Mouse (Mus musculus) liver, embryonic 15.5 days (tissue): ENCODE results near the gene Dach1. TPM values are rescaled to one million over a fixed set of nuclear protein-coding genes. Genes with fewer than 3 reads are reported as not detected.

ENCODE experiments used
- ATAC-seq: fragments of 200-750 bp; cut with Nextera tagmentation; 2 replicates; pipeline ENCODE4 v1.8.0; 2017; ENCODE audit warnings: moderate number of reproducible peaks, mild to moderate bottlenecking, moderate library complexity; ENCODE audit not compliant: insufficient read depth
- H3K27ac ChIP-seq: fragments of 300-500 bp; sonication (generic); replicated peaks from 2 replicates; pipeline ENCODE4 v1.5.1; 2015; ENCODE audit warnings: mild to moderate bottlenecking, inconsistent platforms
- H3K27me3 ChIP-seq: fragments of 300-500 bp; sonication (generic); 2 replicates; pipeline ENCODE4 v1.6.1; 2015; ENCODE audit warnings: mild to moderate bottlenecking, inconsistent platforms
- H3K36me3 ChIP-seq: fragments of 300-500 bp; sonication (generic); replicated peaks from 2 replicates; pipeline ENCODE4 v1.6.1; 2015; ENCODE audit warnings: moderate library complexity, mild to moderate bottlenecking, inconsistent platforms
- H3K4me1 ChIP-seq: fragments of 300-500 bp; sonication (generic); replicated peaks from 2 replicates; pipeline ENCODE4 v1.6.1; 2015; ENCODE audit warnings: inconsistent platforms
- H3K4me2 ChIP-seq: fragments of 300-500 bp; sonication (generic); 2 replicates; pipeline ENCODE4 v1.6.1; 2015; ENCODE audit warnings: moderate library complexity, mild to moderate bottlenecking, inconsistent platforms
- H3K4me3 ChIP-seq: fragments of 300-500 bp; sonication (generic); replicated peaks from 2 replicates; pipeline ENCODE4 v1.5.1; 2015; ENCODE audit warnings: mild to moderate bottlenecking, inconsistent platforms
- H3K9ac ChIP-seq: fragments of 300-500 bp; sonication (generic); 2 replicates; pipeline ENCODE4 v1.6.1; 2015; ENCODE audit warnings: moderate library complexity, mild to moderate bottlenecking, inconsistent platforms
- H3K9me3 ChIP-seq: fragments of 300-500 bp; sonication (generic); replicated peaks from 2 replicates; pipeline ENCODE4 v1.6.1; 2016; ENCODE audit warnings: inconsistent platforms
- WGBS: fragments of 180-500 bp; shearing (Covaris S2); methylation state at CpG from one replicate; pipeline ENCODE4 v1.1.7; 2015; ENCODE audit warnings: mixed read lengths; ENCODE audit not compliant: insufficient replicate concordance; 5-methylcytosine and 5-hydroxymethylcytosine counted together
- polyA plus RNA-seq: library from polyadenylated mRNA; unstranded; fragments of >200 nt; fragmentation: Nextera tagmentation; extraction: Ambion mirVana; gene quantifications from 2 replicates; pipeline ENCODE4 v1.2.1, GENCODE M21; 2015

The Dach1 gene
- polyA plus RNA-seq, 1 experiment from 2014 or later, result 0.23 TPM

DNA sequence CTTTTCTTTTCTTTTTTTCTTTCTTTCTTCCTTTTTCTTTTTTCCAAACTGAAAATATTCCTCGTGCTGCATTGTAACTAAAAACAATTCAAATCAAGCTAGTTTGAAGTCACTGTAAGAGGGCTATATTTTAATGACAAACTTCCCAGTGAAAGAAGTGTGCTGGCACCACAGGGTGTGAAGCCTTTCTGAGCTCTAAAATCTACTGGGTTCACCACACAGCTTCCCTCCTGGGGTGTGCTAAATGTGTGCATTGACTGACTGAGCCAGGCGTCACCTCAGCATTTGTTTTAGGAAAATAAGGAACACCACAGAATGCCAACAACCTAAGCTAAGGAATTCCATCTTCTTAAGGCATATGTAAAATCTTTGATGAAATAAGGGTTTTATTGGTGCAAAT, 224.1 kb downstream of the Dach1 start:
- Histone ChIP-seq H3K27ac (no peak overlapping the region), H3K4me2 (no peak overlapping the region), H3K9ac (no peak overlapping the region), H3K36me3 (no peaks in the 10 kb centered on the region), H3K4me1 (no peaks in the 10 kb centered on the region), H3K9me3 (no peaks in the 10 kb centered on the region), H3K27me3 (no peaks in the 10 kb centered on the region), H3K4me3 (no peak overlapping the region)
- ATAC-seq, result no peak
- WGBS, result 31% methylated on average over 2 of the region's 2 CpGs

DNA sequence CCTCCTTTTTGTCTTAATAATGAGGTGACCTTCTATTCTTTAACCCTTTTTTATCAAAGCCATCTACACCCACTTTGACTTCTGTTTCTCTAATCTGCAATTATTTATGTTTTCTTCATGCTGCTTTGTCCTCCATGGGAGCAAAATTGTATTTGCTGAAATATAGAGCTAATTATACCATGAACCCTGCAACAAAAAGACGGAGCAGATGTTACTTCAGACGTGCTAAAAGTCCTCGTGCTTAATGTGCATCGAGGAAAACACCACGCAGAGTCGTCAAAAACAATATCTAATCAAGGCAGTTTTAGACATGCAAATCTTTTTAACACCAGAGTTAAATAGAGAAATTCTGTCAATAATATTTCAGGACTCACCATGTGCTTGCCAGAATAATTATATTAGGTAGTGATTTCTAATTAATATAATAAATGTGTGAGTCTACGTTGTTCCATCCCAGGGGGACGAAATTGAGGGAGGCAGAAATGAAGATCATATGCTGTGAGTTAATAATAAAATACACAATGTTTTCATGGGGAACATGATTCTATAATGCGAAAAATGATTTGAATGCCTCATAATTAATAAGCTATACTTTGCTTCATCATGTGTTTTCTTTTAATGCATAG, 224.8 kb downstream of the Dach1 start:
- H3K4me1 ChIP-seq, result no peaks in the 10 kb centered on the region
- H3K4me2 ChIP-seq, result no peak overlapping the region
- WGBS, result 69% methylated on average over 9 of the region's 9 CpGs
- H3K9me3 ChIP-seq, result no peaks in the 10 kb centered on the region
- no peak overlapping the region for H3K9ac ChIP-seq
- no peaks in the 10 kb centered on the region for H3K27me3 ChIP-seq
- no peak for ATAC-seq
- no peaks in the 10 kb centered on the region for H3K36me3 ChIP-seq
- no peak overlapping the region for H3K27ac ChIP-seq
- H3K4me3 ChIP-seq, result no peak overlapping the region

DNA sequence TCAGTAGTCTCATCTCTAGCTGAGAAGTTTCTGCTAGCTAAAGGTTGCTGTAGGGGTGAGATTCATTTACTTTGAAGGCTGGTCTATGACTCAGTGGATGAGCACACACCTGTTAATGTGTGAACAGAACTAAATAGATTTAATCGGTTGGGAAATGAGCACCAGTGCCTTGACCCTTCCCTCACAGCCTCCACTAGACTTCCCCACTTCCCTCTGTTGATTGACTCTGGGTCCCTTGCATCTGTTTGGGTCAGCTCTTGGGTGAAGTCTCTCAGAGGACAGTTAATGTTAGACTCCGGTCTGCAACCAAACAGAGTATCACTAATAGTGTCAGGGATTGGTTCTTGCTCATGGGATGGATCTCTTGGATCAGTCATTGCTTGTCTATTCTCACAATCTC, 227.2 kb downstream of the Dach1 start:
- Histone ChIP-seq H3K4me1 (no peaks in the 10 kb centered on the region), H3K9ac (no peak overlapping the region), H3K36me3 (no peaks in the 10 kb centered on the region), H3K27me3 (no peaks in the 10 kb centered on the region), H3K27ac (no peak overlapping the region), H3K4me3 (no peak overlapping the region), H3K4me2 (no peak overlapping the region), H3K9me3 (no peaks in the 10 kb centered on the region)
- WGBS, result 74% methylated on average over 2 of the region's 2 CpGs
- no peak for ATAC-seq

GRCm38 (mm10) chr14:97896622-97897021, 272.9 kb downstream of the Dach1 start:
- Histone ChIP-seq H3K4me1 (no peaks in the 10 kb centered on the region), H3K27ac (no peak overlapping the region), H3K9ac (no peak overlapping the region), H3K9me3 (no peaks in the 10 kb centered on the region), H3K4me2 (no peak overlapping the region), H3K27me3 (no peaks in the 10 kb centered on the region), H3K36me3 (no peaks in the 10 kb centered on the region), H3K4me3 (no peak overlapping the region)
- ATAC-seq, result no peak
- WGBS, result 57% methylated on average over 3 of the region's 3 CpGs

DNA sequence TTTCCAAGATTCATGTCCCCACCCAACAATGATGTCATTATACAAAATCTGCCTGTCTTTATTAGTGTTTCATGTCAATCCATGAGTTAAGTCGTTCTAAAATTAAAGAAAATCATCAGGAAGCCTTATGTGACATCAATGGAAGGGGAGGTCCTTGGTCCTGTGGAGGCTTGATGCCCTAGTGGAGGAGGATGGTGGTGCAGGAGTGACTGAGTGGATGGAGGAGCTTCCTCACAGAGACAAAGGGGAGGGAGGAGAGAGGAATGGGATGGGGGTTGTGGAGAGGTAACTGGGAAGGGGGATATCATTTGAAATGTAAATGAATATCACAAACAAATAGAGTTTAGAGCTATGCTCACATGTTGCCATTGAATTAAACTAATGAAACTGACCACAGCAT, 287.6 kb downstream of the Dach1 start:
- Histone ChIP-seq H3K4me2 (no peak overlapping the region), H3K27ac (no peak overlapping the region), H3K4me1 (no peaks in the 10 kb centered on the region), H3K36me3 (no peaks in the 10 kb centered on the region), H3K9ac (no peak overlapping the region), H3K27me3 (no peaks in the 10 kb centered on the region), H3K9me3 (no peaks in the 10 kb centered on the region), H3K4me3 (no peak overlapping the region)
- ATAC-seq, result no peak
- WGBS, result 21% methylated on average over 1 of the region's 1 CpGs

DNA sequence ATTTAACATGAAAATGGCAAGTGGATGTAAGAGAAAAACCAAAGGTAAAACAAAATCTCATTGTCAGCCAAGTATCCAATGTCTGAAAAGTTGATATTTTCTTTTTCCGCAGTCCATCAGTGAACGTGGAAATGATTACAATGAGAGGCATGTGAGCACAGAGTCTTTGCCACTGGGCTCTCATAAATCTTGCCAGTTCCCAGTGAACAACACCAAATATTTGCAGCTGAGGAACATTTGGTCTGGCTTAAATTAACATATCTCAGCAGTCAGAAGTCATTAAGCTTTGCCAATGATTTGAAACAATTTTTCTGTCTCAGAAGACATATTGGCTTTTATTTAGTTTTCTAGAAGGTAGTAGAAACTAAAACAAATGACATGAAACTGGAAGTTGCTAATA, 298.6 kb downstream of the Dach1 start:
- no peak for ATAC-seq
- Histone ChIP-seq H3K9me3 (no peaks in the 10 kb centered on the region), H3K4me1 (no peaks in the 10 kb centered on the region), H3K4me3 (no peak overlapping the region), H3K27me3 (no peaks in the 10 kb centered on the region), H3K9ac (no peak overlapping the region), H3K4me2 (no peak overlapping the region), H3K27ac (no peak overlapping the region), H3K36me3 (no peaks in the 10 kb centered on the region)
- WGBS, result 64% methylated on average over 2 of the region's 2 CpGs

DNA sequence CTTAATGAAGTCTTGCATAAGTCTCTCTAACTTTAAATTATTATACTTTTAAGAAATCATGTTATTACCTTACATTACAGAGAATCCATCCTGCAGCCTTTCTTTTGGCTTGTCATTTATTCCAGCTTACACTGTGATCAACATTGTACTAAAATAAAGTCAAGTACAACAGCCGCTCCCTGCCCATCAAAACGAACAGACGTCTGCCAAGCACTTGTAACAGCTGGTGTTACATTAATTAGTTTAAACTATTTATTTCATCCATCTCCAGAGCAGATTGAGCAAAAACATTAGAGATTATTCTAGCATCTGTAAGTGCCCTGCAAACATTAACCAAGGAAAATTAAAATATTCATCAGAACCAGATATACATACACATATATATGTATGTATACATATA, 311.2 kb downstream of the Dach1 start:
- Histone ChIP-seq H3K27me3 (no peaks in the 10 kb centered on the region), H3K36me3 (no peaks in the 10 kb centered on the region), H3K9me3 (no peaks in the 10 kb centered on the region), H3K4me2 (no peak overlapping the region), H3K4me1 (no peaks in the 10 kb centered on the region), H3K4me3 (no peak overlapping the region), H3K27ac (no peak overlapping the region), H3K9ac (no peak overlapping the region)
- no peak for ATAC-seq
- WGBS, result 68% methylated on average over 3 of the region's 3 CpGs

DNA sequence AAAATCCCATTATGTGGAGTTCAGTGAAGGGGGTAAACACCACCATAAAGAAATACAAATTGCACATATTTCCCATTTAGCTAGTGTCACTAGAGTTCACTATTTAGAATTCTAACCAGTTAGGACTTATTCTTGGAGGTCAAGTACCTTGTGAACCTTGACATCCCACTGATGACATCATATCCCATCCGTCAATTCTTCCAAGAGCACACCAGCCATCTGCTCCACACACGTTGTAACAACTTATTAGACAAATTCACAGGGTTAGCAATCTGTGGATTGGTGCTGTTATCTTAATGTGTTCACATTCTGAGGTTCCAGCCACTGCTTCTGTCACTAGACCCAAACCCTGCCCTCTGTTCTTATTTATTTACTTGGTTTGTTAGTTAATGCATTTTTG, 312.3 kb downstream of the Dach1 start:
- H3K4me3 ChIP-seq, result no peak overlapping the region
- WGBS, result 45% methylated on average over 2 of the region's 2 CpGs
- ATAC-seq, result no peak
- H3K27me3 ChIP-seq, result no peaks in the 10 kb centered on the region
- no peaks in the 10 kb centered on the region for H3K36me3 ChIP-seq
- H3K4me2 ChIP-seq, result no peak overlapping the region
- H3K9me3 ChIP-seq, result no peaks in the 10 kb centered on the region
- H3K27ac ChIP-seq, result no peak overlapping the region
- no peak overlapping the region for H3K9ac ChIP-seq
- H3K4me1 ChIP-seq, result no peaks in the 10 kb centered on the region

DNA sequence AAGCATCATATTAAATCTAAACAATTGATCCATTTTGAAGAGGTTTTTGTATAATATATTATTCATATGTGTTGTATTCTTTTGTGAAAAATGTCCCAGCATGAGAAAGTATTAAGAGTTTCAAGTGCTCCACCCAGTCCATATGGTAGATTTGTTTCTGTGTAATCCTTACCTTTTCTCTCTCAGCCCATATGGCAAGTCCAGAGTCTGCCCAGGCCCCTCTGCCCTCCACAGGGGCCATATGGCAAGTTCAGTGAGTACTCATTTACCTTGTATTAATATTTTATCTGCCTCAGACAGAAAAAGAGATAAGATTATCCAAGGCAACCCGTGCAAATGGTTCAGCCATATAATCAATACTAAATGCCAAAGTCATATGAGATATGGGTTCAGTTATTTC, 314.2 kb downstream of the Dach1 start:
- no peak overlapping the region for H3K9ac ChIP-seq
- H3K4me1 ChIP-seq, result no peaks in the 10 kb centered on the region
- no peak overlapping the region for H3K4me2 ChIP-seq
- H3K27me3 ChIP-seq, result no peaks in the 10 kb centered on the region
- 45% methylated on average over 1 of the region's 1 CpGs for WGBS
- H3K27ac ChIP-seq, result no peak overlapping the region
- H3K4me3 ChIP-seq, result no peak overlapping the region
- ATAC-seq, result no peak
- H3K9me3 ChIP-seq, result no peaks in the 10 kb centered on the region
- no peaks in the 10 kb centered on the region for H3K36me3 ChIP-seq

- no peak overlapping the region for H3K4me2 ChIP-seq
- no peak overlapping the region for H3K27ac ChIP-seq
- no peaks in the 10 kb centered on the region for H3K9me3 ChIP-seq
- 55% methylated on average over 4 of the region's 4 CpGs for WGBS
- no peaks in the 10 kb centered on the region for H3K36me3 ChIP-seq
- no peak for ATAC-seq
- H3K4me3 ChIP-seq, result no peak overlapping the region
- H3K9ac ChIP-seq, result no peak overlapping the region
- no peaks in the 10 kb centered on the region for H3K4me1 ChIP-seq
- no peaks in the 10 kb centered on the region for H3K27me3 ChIP-seq
Observed at GRCm38 (mm10) chr14:97850486-97850885, 319.1 kb downstream of the Dach1 start.

- WGBS, result 51% methylated on average over 1 of the region's 1 CpGs
- H3K27me3 ChIP-seq, result no peaks in the 10 kb centered on the region
- ATAC-seq, result no peak
Observed at GRCm38 (mm10) chr14:97847641-97848040, 321.9 kb downstream of the Dach1 start.

DNA sequence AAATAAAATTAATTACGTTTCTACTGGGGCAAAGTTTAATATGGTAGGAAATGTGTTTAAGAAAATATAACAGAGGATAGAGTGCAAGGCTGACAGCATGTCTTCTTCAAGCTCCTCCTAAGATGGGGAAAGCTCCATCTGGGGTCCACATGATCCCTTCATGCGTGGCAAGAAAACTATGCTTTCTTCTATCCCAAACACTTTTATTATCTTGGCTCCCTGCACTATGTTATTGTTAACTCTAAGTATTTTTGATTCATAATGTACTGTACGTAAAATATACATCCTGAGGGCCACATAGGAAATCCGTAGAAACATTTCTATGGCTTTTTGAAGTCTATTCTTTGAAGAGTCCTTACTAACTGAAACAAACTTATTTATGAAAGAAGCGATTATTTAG, 330.3 kb downstream of the Dach1 start:
- Histone ChIP-seq H3K4me3 (no peak overlapping the region), H3K4me1 (no peaks in the 10 kb centered on the region), H3K9ac (no peak overlapping the region), H3K27me3 (no peaks in the 10 kb centered on the region), H3K4me2 (no peak overlapping the region), H3K9me3 (no peaks in the 10 kb centered on the region), H3K27ac (no peak overlapping the region), H3K36me3 (no peaks in the 10 kb centered on the region)
- 63% methylated on average over 5 of the region's 5 CpGs for WGBS
- ATAC-seq, result no peak

More at GRCm38 (mm10) chr14:97847641-97848040, 321.9 kb downstream of the Dach1 start:
- Histone ChIP-seq H3K9ac (no peak overlapping the region), H3K4me1 (no peaks in the 10 kb centered on the region), H3K4me3 (no peak overlapping the region), H3K9me3 (no peaks in the 10 kb centered on the region), H3K4me2 (no peak overlapping the region), H3K27ac (no peak overlapping the region), H3K36me3 (no peaks in the 10 kb centered on the region)
